Mouse (Mus musculus) liver, adult 2 months (tissue): ENCODE measurements at regions not wholly inside any gene's neighbourhood (a gene's known extent, or its start where the extent isn't known, plus 50 kb on each side); places are given as distances from the start of the nearest gene placed in this dataset.

ENCODE experiments used
- DNase-seq: peaks from one replicate; pipeline ENCODE4 v3.0.0-alpha.2; 2011; ENCODE audit warnings: low read depth, low spot score; ENCODE audit errors: extremely low read depth
- H3K27ac ChIP-seq: fragments of 200-500 bp; replicated peaks from 2 replicates; pipeline ENCODE4 v1.5.1; 2012; ENCODE audit warnings: low read depth, mild to moderate bottlenecking, control low read depth, inconsistent platforms, low read length; ENCODE audit not compliant: insufficient read depth
- H3K27me3 ChIP-seq: fragments of 200-500 bp; 2 replicates; pipeline ENCODE4 v1.6.1; 2012; ENCODE audit warnings: mild to moderate bottlenecking, moderate library complexity, low read length, inconsistent platforms; ENCODE audit not compliant: control insufficient read depth, insufficient read depth
- H3K36me3 ChIP-seq: fragments of 200-500 bp; 2 replicates; pipeline ENCODE4 v1.6.1; 2012; ENCODE audit warnings: low read length, inconsistent platforms; ENCODE audit not compliant: control insufficient read depth, insufficient read depth
- H3K4me1 ChIP-seq: fragments of 200-500 bp; 2 replicates; pipeline ENCODE4 v1.6.1; 2011; ENCODE audit warnings: low read length; ENCODE audit not compliant: control insufficient read depth, insufficient read depth
- H3K4me3 ChIP-seq: fragments of 200-500 bp; 2 replicates; pipeline ENCODE4 v1.5.1; 2011; ENCODE audit warnings: low read depth, mild to moderate bottlenecking, control low read depth, low read length, moderate library complexity; ENCODE audit not compliant: insufficient read depth
- H3K79me2 ChIP-seq: fragments of 200-500 bp; 2 replicates; pipeline ENCODE4 v1.6.1; 2012; ENCODE audit warnings: inconsistent platforms, mild to moderate bottlenecking, low read length, moderate library complexity; ENCODE audit not compliant: control insufficient read depth, insufficient read depth
- H3K9ac ChIP-seq: fragments of 200-500 bp; 2 replicates; pipeline ENCODE4 v1.6.1; 2012; ENCODE audit warnings: low read depth, mild to moderate bottlenecking, control low read depth, inconsistent platforms, low read length
- CTCF ChIP-seq: fragments of 200-500 bp; IDR thresholded peaks from 2 replicates; pipeline ENCODE4 v1.5.1; 2011; ENCODE audit warnings: low read depth, low read length, control low read depth
- POLR2A ChIP-seq: fragments of 200-500 bp; IDR thresholded peaks from 2 replicates; pipeline ENCODE4 v1.6.1; 2011; ENCODE audit warnings: low read length, control low read depth; ENCODE audit not compliant: insufficient read depth; ENCODE audit errors: extremely low read depth
- WGBS: fragments of 180-500 bp; shearing (Covaris S2); methylation state at CpG from one replicate; pipeline ENCODE4 v1.1.7; 2018; 5-methylcytosine and 5-hydroxymethylcytosine counted together

- TF ChIP-seq POLR2A, result no peak
- no peak for TF ChIP-seq CTCF
- Histone ChIP-seq H3K27me3 (no peaks in the 10 kb centered on the region), H3K36me3 (no peaks in the 10 kb centered on the region), H3K9ac (no peak overlapping the region), H3K4me3 (no peak overlapping the region), H3K27ac (no peak overlapping the region), H3K79me2 (no peaks in the 10 kb centered on the region), H3K4me1 (no peaks in the 10 kb centered on the region)
- 66% methylated on average over 8 of the region's 8 CpGs for WGBS
- DNase-seq, result peak; percentile 27
Observed at GRCm38 (mm10) chr7:129964192-129964591, 372.5 kb downstream of the Wdr11 start.

- no peak for DNase-seq
- no peaks in the 10 kb centered on the region for H3K27me3 ChIP-seq
- no peak overlapping the region for H3K4me3 ChIP-seq
- no peaks in the 10 kb centered on the region for H3K79me2 ChIP-seq
- no peaks in the 10 kb centered on the region for H3K4me1 ChIP-seq
- H3K27ac ChIP-seq, result no peak overlapping the region
- no peaks in the 10 kb centered on the region for H3K36me3 ChIP-seq
- WGBS, result 74% methylated on average over 9 of the region's 9 CpGs
- TF ChIP-seq POLR2A (no peak), CTCF (no peak)
- H3K9ac ChIP-seq, result no peak overlapping the region
Observed at GRCm38 (mm10) chr7:129965281-129966051, 373.8 kb downstream of the Wdr11 start.

GRCm38 (mm10) chr7:129966771-129967170, 375.1 kb downstream of the Wdr11 start:
- Histone ChIP-seq H3K4me1 (no peaks in the 10 kb centered on the region), H3K27ac (no peak overlapping the region), H3K27me3 (no peaks in the 10 kb centered on the region), H3K9ac (no peak overlapping the region), H3K79me2 (no peaks in the 10 kb centered on the region), H3K4me3 (no peak overlapping the region), H3K36me3 (no peaks in the 10 kb centered on the region)
- 92% methylated on average over 2 of the region's 2 CpGs for WGBS
- DNase-seq, result no peak
- no peak for TF ChIP-seq POLR2A
- no peak for TF ChIP-seq CTCF

- no peaks in the 10 kb centered on the region for H3K36me3 ChIP-seq
- H3K27ac ChIP-seq, result no peak overlapping the region
- no peak overlapping the region for H3K9ac ChIP-seq
- no peaks in the 10 kb centered on the region for H3K79me2 ChIP-seq
- no peak for DNase-seq
- H3K27me3 ChIP-seq, result no peaks in the 10 kb centered on the region
- no peaks in the 10 kb centered on the region for H3K4me1 ChIP-seq
- TF ChIP-seq POLR2A (no peak), CTCF (no peak)
- H3K4me3 ChIP-seq, result no peak overlapping the region
- 51% methylated on average over 1 of the region's 1 CpGs for WGBS
Observed at GRCm38 (mm10) chr7:129970201-129970600, 378.5 kb downstream of the Wdr11 start.

- Histone ChIP-seq H3K4me3 (no peak overlapping the region), H3K79me2 (no peaks in the 10 kb centered on the region), H3K27me3 (no peaks in the 10 kb centered on the region), H3K36me3 (no peaks in the 10 kb centered on the region), H3K4me1 (no peaks in the 10 kb centered on the region), H3K9ac (no peak overlapping the region), H3K27ac (no peak overlapping the region)
- no peak for TF ChIP-seq CTCF
- TF ChIP-seq POLR2A, result no peak
- no peak for DNase-seq
- 85% methylated on average over 9 of the region's 9 CpGs for WGBS
Observed at GRCm38 (mm10) chr7:129974206-129974605, 382.5 kb downstream of the Wdr11 start.

GRCm38 (mm10) chr7:129974837-129975236, 383.2 kb downstream of the Wdr11 start:
- no peak overlapping the region for H3K9ac ChIP-seq
- no peak for DNase-seq
- no peaks in the 10 kb centered on the region for H3K4me1 ChIP-seq
- TF ChIP-seq CTCF (no peak), POLR2A (no peak)
- H3K27ac ChIP-seq, result no peak overlapping the region
- H3K79me2 ChIP-seq, result no peaks in the 10 kb centered on the region
- WGBS, result 82% methylated on average over 11 of the region's 11 CpGs
- no peaks in the 10 kb centered on the region for H3K27me3 ChIP-seq
- H3K4me3 ChIP-seq, result no peak overlapping the region
- no peaks in the 10 kb centered on the region for H3K36me3 ChIP-seq
